Mouse (Mus musculus) liver, adult 2 months (tissue): ENCODE results near the gene Tmem145.

Experiments used
- CTCF ChIP-seq: fragments of 200-500 bp; IDR thresholded peaks from 2 replicates; pipeline ENCODE4 v1.5.1; 2011; ENCODE audit warnings: low read depth, low read length, control low read depth
- POLR2A ChIP-seq: fragments of 200-500 bp; IDR thresholded peaks from 2 replicates; pipeline ENCODE4 v1.6.1; 2011; ENCODE audit warnings: low read length, control low read depth; ENCODE audit not compliant: insufficient read depth; ENCODE audit errors: extremely low read depth

- TF ChIP-seq CTCF = no peak
- TF ChIP-seq POLR2A = no peak
Observed at GRCm38 (mm10) chr7:25303003-25303684, 2.8 kb upstream of the Tmem145 start.
